Mouse (Mus musculus) frontal cortex, postnatal 10 days (tissue): ENCODE results near the gene Fbxw13.
"Not testable (repeated sequence)": the region's sequence is repeated elsewhere in the genome, so short reads cannot be mapped to it uniquely, and the experiment has no call there.

Source experiments
- DNase-seq, 2 experiments: peaks; one replicate each; pipeline ENCODE4 v3.0.0; 2022; ENCODE audit warnings: low spot score in 2 of 2, mixed read lengths in 1 of 2

The Fbxw13 gene

GRCm38 (mm10) chr9:109195875-109196274 is at the start of gene Fbxw13:
Gene Fbxw13 (minus strand): TSS chr9:109195975.
- DNase-seq, result not testable (repeated sequence)

DNA sequence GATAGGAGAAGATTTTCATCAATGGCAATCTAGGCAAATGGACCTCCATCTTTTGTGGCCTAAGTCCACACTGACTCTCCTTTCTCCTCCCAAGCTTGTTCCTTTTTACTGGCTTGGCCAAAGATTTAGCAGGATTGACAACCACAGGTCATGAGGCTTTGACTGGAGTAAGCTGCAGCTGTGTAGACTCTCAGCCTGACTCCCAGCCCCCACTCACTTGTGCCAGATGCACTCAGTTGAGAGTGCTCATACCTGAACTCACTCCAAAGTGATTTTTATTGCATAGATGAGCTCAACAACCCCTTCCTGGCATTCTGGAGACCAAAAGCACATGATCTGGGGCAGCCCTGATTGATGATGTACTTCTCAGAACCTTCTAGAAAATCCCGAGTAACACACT is 38.9 kb upstream of the Fbxw13 start, which contains the start of gene Fbxw20:
Fbxw20 (minus strand) TSS at position 101 of the 400 bp plus-strand sequence.
- no peak for DNase-seq

DNA sequence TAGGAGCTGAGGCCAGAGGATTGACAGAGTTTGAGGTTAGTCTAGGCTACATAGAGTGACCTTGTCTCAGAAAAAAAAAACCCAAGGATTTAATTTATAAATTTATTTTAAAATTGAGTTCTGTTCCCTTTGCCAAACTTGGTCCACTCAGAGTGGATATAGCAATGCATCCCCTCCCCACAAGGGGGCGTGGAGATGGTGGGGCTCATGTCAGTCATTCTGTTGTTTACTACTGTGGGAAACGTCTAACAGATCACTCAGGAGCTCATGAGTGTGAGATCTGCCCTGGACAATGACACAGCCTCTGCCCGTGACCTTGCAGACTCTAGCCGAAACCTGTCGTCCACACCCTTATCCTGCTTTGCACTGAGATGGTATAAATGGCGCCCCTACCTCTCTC is 22.7 kb upstream of the Fbxw13 start:
- no peak for DNase-seq

- DNase-seq, result not testable (repeated sequence)
Measured at GRCm38 (mm10) chr9:109201347-109201746, 5.6 kb upstream of the Fbxw13 start.

GRCm38 (mm10) chr9:109200349-109200748 is 4.6 kb upstream of the Fbxw13 start:
- no peak for DNase-seq

DNA sequence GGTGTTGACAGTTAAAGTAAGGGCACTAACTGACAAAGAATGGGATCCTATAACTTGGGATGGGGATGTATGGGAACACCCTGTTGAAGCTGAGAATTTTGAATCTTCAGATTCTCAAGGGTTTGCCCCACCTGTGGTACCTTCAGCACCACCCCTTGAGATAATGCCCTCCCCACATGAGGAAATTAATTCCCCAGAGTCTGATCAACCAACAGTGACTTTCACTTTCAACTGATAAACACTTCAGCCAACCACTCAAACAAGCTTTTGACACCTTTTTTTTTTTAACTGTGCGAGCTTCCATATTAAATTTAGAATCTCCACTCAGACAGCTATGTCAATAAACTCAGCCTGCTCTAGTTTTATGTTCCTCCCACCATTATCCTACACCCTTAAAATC is 3.6 kb upstream of the Fbxw13 start:
- no peak for DNase-seq

- no peak for DNase-seq
Measured at GRCm38 (mm10) chr9:109177208-109177607, 18.6 kb downstream of the Fbxw13 start.

DNA sequence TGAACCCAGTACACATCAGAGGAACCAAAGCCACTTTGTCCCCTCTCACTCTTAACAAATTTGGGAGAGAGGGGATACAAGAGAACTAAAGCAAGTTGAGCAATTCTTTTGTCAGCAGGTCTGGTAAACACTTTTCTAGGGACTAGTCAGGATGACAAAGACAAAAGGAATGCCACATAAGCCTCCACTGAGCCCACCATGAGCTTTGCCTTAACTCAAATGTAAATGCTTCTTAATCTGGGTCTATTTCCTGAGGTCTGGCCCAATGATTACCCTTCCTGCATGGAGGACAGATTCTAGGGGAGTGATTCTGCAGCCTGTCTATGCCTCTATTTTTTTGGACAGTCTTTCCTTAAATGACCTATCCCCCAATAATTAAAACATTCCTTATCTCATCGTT is 19.5 kb downstream of the Fbxw13 start:
- DNase-seq, result no peak

- no peak for DNase-seq
Measured at GRCm38 (mm10) chr9:109167316-109167715, 28.5 kb downstream of the Fbxw13 start.

DNA sequence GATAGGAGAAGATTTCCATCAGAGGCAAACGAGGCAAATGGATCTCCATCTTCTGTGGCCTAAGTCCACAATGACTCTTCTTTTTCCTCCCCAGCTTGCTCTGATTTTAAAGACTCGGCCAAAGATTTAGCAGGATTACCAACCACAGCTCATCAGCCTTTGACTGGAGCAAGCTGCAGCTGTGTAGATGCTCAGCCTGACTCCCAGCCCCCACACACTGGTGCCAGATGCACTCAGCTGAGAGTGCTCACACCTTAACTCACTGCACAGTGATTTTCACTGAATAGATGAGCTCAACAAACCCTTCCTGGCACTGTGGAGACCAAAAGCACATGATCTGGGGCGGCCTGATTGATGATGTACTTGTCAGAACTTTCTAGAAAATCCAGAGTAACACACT is 33.8 kb downstream of the Fbxw13 start, which contains the start of gene Fbxw21:
Fbxw21 (minus strand) TSS at position 101 of the 400 bp plus-strand sequence.
- no peak for DNase-seq

GRCm38 (mm10) chr9:109140414-109140813 is 55.4 kb downstream of the Fbxw13 start:
- not testable (repeated sequence) for DNase-seq

GRCm38 (mm10) chr9:109130076-109130475 is 65.7 kb downstream of the Fbxw13 start:
- DNase-seq, result no peak
